Mouse (Mus musculus): ENCODE results near the gene Pidd1.

Gene Pidd1

DNA sequence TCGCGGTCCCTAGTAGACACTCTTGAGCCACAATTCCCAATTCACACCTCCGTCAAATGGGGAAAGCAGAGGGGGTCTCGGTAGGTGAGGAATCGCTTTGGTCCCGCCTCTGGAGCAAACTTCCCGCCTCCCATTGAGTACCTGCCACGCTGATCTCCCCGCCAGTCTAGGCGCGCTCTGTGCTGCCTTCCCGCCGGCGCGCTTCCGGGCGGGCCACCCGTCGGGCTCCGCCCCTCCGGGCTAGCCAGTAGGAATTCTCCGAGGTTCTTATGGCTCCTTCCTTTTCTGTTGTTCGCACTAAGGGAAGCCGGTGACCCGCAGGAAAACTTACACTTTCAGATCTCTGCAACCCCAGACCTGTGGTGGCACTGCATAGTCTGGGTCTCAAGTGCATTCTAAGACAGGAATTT is at the start of gene Pidd1:
Gene Pidd1 (minus strand): TSS at position 198 of the 410 bp plus-strand sequence.
- DNase-seq = peak; percentile 77 to 88

DNA sequence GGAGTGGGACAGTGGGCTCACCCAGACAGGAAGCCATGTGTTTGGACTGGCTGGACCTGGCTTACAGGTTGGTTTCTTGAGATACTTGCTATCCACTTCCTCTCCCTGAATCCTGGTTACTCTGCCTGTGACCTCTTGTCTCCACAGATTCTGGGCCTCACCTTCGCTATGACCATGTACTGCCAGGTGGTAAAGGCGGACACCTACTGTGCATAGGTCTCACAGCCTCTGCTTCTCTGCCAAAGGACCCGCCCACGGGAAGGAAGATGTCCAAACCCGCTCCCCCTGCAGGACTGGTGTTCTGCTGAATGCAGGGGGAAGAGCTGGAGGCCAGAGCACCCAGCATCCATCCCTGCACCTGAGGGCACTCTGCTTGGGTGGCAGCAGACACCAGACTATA is 48.9 kb upstream of the Pidd1 start:
- no peak for DNase-seq

DNA sequence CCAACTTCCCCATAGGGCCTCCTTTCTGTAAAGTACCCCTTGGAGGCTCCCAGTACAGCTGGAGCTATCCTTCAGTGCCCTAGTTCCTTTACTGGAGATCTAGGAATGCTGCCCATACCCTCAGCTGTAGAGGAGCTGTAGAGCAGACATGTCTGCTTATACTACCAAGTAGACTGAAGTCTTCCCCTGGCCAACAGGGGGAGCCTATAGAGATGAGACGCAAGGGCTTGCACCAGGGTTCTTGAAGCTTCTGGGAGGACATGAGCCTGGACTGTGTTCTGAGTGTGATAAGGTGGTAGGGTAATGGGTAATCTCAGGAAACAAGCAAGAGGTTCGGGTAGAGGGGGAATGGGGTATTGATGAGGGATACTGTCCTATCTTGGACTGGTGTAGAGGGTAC is 47.3 kb upstream of the Pidd1 start:
- peak in 1 of 2 experiments; percentile 41 for DNase-seq

DNA sequence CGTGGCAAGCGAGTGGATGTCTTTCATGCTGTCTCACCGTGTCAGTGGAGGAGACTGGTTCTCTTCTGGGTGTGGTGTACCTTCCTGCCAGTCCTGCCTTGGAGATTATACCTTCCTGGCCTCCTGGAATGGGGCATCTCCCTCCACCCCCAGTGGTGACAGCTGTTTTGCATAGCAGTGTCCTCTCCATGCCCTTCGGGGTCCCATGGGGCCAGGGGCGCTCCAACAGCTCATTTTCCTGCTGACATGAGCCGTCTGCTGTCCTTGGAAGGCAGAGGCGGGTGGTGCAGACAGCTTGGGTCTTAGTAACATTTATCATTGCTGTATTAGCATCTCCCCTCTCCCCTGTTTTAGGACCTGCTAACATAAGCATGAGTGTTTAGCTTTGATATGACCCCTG is 43.3 kb upstream of the Pidd1 start:
- DNase-seq = no peak

DNA sequence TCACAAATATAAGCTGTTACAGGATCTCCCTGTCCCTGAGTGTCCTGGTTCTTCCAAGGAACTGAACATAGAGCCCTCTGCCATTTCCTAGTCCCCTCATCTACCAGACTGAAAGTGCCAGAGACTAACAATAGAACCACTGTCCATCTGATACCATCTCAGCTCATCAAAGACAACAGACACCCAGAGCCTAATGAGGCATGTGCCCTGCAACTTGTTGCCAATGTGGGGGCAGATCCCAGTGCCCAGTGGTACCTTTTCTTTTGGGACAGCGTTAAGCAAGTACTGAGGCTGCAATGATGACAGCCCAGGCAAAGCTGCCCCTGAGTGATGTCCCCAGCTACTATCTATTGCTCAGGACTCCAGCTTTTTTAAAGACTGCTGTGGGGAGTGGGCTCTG is 42.4 kb upstream of the Pidd1 start:
- no peak for DNase-seq

DNA sequence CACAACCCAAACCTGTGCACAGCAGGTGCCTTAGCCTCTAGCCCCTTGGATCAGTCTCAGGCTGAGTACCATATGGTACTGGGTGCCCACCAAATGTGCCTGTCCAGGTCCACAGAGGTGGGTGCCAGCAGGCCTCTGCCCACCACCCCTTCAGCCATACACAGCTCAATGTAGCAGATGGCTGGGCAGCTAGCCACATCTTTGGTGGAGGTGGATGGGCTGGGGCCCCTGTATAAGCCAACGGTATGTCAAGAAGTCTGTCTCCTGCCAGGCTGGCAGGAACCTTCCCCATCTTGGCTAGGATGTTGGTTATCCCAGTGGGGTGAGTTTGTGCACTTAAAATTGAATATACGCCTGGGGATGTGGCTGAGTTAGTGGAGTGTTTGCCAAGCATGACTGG is 41.8 kb upstream of the Pidd1 start:
- no peak for DNase-seq

DNA sequence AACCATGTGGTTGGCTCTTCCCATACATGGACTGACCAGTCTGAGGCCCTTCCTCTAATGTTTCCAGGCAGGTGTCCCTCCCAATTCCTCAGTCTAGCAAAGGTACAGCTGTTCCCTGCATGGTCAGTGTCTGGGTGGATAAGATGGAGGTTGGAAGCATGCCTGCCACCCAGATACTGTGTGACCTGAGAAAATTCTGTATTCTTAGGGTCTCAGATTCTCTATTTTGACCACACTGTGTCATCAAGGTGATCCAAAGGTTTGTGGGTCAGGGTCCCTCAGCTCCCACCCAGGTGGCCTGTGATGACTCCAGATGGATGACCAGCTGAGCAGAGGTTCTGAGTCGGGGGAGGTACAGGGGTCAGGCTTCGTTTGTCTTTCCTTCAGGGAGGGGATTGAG is 41.4 kb upstream of the Pidd1 start:
- DNase-seq = no peak

DNA sequence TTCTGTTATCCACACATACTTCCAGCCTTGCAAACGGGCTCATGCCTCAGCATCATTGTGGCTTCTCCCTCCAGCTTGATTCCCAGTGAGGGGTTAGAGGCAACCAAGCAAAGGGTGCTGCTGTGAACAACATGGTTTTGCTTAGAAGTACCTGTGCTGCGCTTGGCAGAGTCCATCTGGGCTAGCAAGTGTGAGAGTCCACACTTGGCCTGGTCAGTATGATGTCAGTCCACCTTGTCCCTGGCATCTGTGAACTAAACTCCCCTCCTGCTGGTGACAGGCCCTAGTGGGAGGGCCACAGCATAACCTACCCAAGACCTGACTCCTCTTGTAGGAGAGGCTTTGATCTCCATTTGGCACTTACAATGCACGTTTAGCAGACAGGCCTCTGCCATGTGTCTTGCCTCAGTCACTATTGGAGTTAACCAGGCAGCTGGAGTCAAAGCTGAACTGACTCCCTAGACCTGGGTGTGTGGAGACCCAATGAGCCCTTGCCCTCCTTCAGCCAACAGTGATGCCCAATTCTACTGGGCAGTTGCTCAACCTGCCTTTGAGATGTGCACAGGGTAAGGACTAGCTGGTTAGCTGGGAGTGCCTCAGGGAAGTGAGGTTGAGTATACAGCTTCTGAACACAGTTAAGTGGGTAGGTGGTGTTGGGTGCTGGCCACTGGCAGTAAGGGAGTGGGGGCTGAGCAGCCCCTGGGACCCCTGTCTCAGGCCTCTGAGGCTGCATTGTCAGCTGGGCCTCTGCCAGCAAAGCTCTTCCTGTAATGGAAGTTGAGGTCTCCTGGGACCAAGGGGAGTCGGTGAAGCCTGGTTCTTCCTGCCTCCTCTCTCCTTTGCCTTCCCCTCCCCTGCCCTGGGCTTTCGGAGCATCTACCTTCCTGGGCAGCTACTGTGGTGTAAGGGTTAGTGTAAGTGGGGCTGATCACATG is 40.6 kb upstream of the Pidd1 start:
- DNase-seq = no peak

DNA sequence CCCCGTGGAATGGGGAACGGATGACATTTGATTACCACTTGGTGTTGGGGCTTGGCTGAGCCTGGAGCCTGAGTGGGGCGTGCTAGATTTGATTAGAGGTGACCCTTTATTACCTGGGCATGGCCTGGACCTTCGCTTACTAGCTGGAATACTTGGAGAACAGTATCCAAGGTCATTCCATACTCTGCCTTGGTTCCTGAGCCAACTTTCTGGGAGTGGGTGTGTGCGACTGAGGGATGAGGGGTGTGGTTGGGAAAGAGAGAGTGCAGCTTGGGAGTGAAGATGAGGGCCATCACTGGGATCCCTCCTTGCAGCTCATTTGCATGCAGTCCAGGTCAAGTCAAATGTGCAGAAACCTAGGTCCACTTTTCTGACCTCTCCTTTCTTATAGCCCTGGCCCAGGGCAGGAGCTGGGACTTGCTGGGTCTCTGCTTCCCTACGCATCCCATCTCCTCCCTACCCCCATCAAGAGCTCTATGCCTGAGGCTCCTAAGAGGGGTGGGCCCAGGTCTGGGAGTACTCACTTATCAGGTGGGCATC is 39.4 kb upstream of the Pidd1 start:
- no peak for DNase-seq

DNA sequence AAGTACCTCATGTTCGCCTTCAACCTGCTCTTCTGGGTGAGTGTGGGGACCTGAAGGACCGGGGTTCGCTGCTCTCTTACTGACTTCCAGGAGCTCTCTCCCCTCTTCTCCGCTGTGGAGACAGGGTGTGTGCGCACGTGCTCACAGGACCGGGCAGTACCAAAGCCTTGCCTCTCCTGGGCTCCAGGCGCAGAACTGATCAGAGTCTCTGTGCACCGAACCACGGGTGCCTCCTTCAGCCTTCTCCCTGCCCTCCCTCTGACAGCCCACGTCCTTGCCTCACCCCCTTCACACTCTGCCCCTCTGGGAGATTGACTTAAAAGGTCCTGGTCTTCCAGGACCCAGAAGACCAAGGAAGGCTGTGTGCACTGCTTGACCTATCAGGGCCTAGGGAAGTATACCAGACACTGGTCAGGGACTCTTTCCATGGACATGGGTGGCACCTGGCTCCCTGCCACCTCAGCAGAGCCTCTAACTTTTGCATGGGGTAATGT is 38.8 kb upstream of the Pidd1 start:
- DNase-seq = no peak

DNA sequence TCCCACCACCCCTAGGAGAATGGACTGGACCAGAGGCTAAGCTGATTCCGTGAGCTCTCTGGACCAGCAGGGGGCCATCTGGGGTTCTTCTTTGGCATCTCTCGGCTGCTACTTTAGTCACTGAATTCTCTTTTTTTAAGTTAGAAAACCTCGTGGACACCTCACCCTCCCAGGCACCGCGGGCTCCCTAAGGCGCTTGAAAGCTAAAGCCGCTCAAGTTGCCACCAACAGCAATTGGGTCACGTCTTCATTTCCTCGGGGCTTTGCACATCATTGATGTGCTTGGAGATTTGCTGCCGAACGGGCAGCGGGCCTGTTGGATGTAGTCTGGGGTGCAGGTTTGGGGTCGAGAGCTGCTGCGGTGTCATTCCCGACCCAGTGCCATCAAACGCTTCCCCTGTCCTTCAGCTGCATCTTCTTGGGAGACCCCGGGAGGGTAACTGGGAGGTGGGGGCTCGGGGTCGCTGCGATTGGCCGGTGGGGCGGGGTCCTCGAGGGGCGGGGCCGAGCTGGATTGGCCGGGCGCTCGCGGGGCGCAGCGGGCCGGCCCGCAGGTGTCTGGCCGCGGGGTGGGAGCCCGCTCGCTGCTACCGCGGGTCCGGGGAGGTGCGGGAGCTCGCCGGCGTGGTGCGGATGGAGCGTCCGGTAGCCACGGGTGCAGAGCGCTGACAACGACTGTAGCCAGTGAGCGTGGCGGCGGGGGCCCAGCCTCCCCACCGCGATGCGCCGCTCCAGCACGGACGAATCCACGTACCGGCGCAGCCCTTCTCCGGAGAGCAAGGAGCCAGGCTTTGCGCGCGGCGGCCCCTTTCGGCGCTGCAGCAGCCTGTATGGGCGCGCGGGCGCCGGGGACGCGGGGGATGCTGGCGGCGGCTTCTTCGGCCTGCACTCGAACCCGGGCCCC is 37.9 kb upstream of the Pidd1 start:
- peak; percentile 60 to 64 for DNase-seq

DNA sequence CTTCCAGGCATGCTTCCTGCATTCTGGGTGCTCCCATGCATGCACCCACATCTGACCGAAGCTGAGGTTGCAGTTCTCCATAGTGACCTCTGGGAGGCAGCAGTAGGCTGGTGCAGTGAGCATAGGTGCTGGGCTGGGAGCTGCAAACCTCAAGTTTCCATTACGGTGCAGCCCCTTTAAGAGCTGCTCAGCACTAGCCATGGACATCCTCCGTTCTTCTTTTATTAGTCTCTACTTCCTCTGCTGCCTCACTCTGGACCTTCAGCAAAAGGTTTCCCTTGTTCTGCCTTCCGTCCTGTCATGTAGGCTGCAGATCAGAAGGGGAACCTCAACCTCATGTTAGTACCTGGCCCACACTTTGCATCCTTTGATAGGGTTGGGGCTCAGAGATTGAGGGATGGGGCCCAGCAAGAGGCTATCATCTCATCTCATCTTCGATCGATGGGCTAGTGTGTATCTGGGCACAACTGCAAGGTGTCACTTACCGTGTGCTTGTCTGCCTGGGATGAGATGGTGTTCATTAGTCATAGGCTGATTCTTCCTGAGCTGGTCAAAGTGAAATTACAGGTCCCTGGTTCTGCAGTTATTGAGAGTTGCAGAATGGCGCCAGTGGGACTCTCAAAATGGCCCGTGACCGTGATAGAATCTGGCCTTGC is 37.1 kb upstream of the Pidd1 start:
- peak; percentile 67 to 80 for DNase-seq

DNA sequence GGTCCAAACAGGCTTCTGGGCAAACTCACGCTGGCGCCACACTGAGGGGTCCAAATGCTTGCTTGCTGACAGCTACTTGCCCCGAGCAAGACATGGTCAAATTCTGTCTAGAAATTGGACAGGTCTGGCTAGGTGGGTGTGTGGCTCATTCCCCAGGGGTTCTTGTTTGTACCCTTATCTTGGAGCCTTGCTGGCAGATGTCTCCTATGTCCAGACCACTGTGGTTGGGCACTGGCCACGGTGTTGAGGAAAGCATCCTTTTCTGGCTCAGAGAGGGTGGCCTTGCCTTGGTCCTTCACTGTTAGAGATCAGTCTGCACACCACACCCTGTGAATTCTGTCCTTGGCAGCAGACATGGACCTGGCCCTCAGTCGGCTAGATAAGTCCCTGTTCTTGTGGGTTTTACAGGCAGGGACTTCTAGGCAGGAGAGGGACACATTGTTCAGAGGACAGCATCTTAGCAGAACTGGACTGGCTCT is 34.5 kb upstream of the Pidd1 start:
- no peak for DNase-seq

DNA sequence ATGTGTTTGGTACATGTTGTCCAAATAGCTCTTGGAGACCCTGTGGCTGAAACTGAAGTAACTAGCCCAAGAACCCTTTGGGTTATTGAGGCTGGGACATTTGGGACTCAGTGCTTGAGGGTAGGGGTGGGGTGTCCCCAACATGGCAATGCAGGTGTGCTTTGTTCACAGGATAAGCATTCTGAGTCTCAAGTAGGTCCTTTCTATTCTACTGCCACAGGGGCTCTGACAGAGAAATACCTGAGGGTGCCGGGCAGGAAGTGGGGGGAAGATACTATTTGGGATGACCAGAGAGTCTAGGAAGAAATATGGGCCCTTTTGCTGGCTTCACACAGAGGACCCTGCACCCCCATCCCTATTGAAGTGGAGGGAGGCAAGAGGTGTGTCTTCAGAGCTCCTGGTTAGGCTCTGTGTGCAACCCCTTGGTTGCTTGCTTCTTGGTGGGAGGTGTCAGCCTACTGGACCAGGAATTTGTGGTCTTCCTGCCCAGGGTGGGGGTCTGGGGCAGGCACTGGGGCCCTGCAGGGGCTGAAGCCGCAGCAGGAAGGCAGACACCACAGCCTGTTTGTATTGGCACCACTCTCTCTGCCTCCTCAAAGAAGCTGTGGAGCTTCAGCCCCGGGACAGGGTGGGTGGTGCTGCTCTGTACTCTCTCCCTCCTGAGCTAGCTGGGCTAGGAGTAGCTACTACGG is 33.9 kb upstream of the Pidd1 start:
- DNase-seq = peak in 1 of 2 experiments; percentile 60

DNA sequence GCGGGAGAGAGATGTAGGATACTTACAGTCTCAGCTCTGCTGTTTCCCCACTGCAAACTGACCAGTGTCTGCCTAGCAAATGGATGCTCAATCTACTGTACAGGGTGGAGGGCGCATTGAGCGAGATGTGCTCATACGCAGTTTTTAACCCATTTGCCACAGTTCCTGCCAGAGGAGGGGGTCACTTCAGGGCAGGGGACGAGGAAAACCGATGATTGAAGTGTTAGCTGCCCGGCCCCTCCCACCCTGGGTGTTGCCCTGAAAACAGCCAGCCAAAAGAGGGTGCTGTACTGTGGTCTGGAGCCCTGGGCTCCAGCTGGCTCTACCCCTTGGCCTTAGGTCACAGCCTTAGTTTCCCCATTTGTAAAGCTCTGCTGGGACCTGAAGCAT is 33.2 kb upstream of the Pidd1 start:
- peak in 1 of 2 experiments; percentile 50 for DNase-seq

DNA sequence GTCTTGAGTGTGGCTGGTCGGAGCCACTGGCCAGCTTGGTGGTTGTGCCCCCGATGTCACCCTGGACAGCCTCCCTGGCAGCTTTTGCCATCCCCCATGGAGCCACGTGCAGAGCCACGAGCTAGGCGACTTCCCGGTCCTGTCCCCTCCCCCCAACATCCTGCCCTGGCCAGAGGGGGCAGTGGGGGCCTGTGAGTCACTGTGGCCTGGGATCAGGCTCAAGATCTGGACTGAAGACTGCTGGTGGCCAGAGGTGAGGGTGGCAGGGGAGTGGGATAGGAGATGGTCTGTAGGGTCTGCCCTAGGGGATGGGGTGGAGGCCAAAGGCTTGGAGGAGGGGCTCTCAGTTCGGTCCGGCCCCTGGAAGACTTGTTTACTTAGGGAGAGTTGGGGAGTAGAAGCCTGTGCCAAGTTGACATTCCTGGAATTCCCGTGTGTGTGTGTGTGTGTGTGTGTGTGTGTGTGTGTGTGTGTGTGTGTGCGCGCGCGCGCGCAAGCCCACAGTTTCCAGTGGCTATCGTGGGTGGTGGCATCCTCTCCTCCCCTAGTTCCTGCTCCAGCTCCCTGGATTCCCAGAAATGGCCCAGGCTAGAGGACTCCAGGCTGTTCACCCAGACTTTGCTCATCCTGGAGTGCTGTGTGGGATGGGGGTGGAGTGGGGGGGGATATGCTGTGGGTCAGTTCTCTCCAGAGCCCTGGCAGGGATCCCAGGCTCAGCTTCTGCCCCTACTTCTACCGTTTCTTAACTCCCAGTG is 32.6 kb upstream of the Pidd1 start:
- DNase-seq = peak; percentile 92 to 97

DNA sequence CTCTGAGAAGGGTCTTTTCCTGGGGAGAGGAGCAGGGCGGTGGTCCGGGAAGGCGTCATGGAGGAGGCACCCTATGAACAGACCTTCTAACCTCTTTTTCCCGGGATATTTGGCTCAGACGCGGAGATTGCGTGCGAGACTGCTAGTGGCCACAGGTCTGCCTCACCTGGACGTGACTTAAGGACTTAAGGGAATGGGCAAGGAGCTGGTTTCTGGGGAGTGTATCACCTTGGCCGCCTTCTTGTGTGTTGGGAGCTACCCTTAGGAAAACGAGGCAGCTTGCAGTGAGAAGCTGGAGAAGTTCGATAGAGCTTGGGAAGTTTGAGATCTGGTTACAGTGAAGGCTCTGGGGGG is 32.0 kb upstream of the Pidd1 start:
- DNase-seq = peak in 1 of 2 experiments; percentile 69

DNA sequence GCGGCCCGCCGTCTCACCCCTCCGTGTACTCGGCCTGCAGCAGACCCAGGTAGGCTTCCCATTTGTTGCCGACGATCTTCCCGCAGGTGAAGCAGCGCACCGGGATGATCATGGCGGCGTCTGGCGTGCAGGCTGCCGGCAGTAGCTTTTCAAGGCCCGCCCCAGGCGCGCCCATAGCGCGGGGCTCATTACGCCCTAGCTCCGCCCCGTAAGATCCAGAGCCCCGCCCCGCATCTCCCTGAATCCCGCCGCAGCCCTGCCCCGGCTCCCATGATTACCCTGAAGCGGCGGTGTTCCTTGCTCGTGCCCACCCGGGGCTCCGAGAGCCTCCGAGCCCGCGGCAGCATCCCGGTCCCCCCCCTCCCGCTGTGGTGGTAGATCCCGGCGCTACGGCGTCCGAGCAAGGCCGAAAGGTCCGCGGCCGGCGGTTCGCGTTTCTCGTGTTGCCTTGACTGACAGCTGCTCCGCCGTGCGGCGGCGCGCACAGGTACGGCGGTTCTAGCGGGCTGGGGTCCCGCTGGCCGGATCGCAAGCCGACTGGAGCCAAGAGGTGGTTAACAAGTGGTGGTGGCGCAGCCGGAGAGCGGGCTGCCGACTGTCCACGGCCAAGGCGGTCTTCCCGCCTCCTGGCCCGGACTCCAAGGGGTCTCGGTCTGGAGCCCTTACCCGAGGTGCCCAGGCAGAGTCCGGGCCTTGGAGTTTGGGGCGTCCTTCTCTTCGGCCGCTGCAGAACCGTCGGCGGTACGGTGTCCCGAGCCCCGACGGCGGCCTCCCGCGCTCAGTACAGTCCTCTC is 31.4 kb upstream of the Pidd1 start, which contains the start of the genes Polr2l and Tspan4:
Gene Polr2l (minus strand): TSS at position 122 of the 794 bp plus-strand sequence.
Gene Tspan4 (plus strand): TSS at position 230 of the 794 bp plus-strand sequence.
- DNase-seq = peak; percentile 85 to 93

DNA sequence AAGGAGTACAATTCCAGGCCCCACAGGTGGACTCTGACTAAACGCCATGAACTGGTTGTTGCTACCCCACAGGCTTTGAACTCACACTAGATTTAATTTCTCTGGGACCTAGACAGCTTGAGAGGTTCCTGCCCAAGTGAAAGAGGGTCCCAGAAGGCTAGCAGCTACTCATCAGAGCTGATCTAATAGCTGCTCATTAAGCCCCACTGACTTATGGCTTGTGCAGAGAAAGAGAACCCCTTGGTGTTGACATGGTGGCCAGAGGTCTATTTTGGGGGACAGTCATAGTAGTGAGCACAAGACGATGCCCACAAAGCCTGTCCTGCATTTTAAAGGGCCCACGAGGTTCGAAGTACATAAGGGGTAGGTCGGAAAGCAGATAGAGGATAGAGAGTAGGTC is 30.3 kb upstream of the Pidd1 start:
- DNase-seq = no peak

DNA sequence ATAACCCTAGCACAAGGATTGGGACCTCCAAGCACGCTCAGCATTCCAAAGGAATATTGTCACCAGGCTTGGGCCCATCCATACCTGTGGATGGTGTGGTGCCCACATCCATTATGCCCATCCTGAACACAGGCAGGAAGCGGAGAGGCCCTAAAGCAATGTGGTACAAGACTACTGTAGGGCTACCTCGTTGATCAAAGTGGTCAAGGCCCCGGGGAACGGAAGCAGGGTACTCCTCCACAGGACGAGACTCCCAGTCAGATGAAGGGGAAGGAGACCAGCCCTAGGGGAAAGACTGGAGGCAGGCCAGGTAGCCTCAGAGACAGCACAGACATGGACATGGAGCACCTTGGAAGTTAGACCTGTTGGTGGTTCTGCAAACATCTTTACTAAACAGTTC is 28.9 kb upstream of the Pidd1 start:
- no peak for DNase-seq
